Mouse (Mus musculus) MEL (cell line): ENCODE measurements around the gene Ing3.

Source experiments
- CTCF ChIP-seq, 3 experiments: IDR thresholded peaks in 2 of 3; conservative IDR thresholded peaks in 1 of 3; 2 replicates each; pipeline ENCODE4 v1.5.1; 2011 to 2012; ENCODE audit warnings: low read length in 3 of 3, low read depth in 2 of 3, mild to moderate bottlenecking in 2 of 3, improper control_type of control experiment in 1 of 3, inconsistent platforms in 1 of 3, mixed read lengths in 1 of 3, moderate library complexity in 1 of 3; ENCODE audit not compliant: control insufficient read depth in 1 of 3, insufficient read depth in 1 of 3, poor library complexity in 1 of 3, severe bottlenecking in 1 of 3
- JUND ChIP-seq: IDR thresholded peaks from 2 replicates; pipeline ENCODE4 v1.6.1; 2011; ENCODE audit warnings: low read depth, mild to moderate bottlenecking, improper control_type of control experiment, low read length
- MAFK ChIP-seq: IDR thresholded peaks from 2 replicates; pipeline ENCODE4 v1.6.1; 2011; ENCODE audit warnings: low read depth, mild to moderate bottlenecking, low read length, improper control_type of control experiment, borderline replicate concordance
- MAX ChIP-seq: IDR thresholded peaks from 2 replicates; pipeline ENCODE4 v1.6.1; 2011; ENCODE audit warnings: low read length, improper control_type of control experiment
- MEF2A ChIP-seq: IDR thresholded peaks from 2 replicates; pipeline ENCODE4 v1.6.1; 2014; ENCODE audit warnings: low read depth, mild to moderate bottlenecking, inconsistent platforms, low read length, improper control_type of control experiment; ENCODE audit not compliant: poor library complexity, insufficient replicate concordance, severe bottlenecking; ENCODE audit errors: extremely low read depth
- POLR2A ChIP-seq, 2 experiments: IDR thresholded peaks; 2 replicates each; pipeline ENCODE4 v1.6.1; 2011 to 2012; ENCODE audit warnings: low read length in 2 of 2, mild to moderate bottlenecking in 2 of 2, control low read depth in 1 of 2, improper control_type of control experiment in 1 of 2, low read depth in 1 of 2, moderate library complexity in 1 of 2; ENCODE audit not compliant: control insufficient read depth in 1 of 2, insufficient read depth in 1 of 2, poor library complexity in 1 of 2
- SIN3A ChIP-seq: IDR thresholded peaks from 2 replicates; pipeline ENCODE4 v1.6.1; 2012; ENCODE audit warnings: low read length, improper control_type of control experiment, inconsistent platforms
- ZNF384 ChIP-seq: IDR thresholded peaks from 2 replicates; pipeline ENCODE4 v1.6.1; 2012; ENCODE audit warnings: low read depth, mild to moderate bottlenecking, inconsistent platforms, low read length, improper control_type of control experiment

- TF ChIP-seq MAX (no peak), SIN3A (no peak), POLR2A (IDR thresholded peaks at IDR 0.05; ENCODE audit: control insufficient read depth in 1 of 2, insufficient read depth in 1 of 2, low read depth in 1 of 2, low read length in 2 of 2, poor library complexity in 1 of 2) (no peak), ZNF384 (no peak), CTCF (IDR thresholded peaks at IDR 0.05 in 2 of 3, conservative IDR thresholded peaks at IDR 0.05 in 1 of 3; ENCODE audit: control insufficient read depth in 1 of 3, insufficient read depth in 1 of 3, low read depth in 2 of 3, low read length in 3 of 3, poor library complexity in 1 of 3, severe bottlenecking in 1 of 3) (no peak), MAFK (no peak), MEF2A (no peak), JUND (no peak)
Measured at GRCm38 (mm10) chr6:22003959-22004543, 54.7 kb downstream of the Ing3 start.
